Mouse (Mus musculus): Measurements from ENCODE around the gene Alpl. TPM values are rescaled to one million over a fixed set of nuclear protein-coding genes. Genes with fewer than 3 reads are reported as not detected.
A peak's percentile ranks its signal among the peaks of the same experiment; 100 is the strongest.

Alpl gene
- polyA plus RNA-seq, 1 experiment, result 569 TPM

DNA sequence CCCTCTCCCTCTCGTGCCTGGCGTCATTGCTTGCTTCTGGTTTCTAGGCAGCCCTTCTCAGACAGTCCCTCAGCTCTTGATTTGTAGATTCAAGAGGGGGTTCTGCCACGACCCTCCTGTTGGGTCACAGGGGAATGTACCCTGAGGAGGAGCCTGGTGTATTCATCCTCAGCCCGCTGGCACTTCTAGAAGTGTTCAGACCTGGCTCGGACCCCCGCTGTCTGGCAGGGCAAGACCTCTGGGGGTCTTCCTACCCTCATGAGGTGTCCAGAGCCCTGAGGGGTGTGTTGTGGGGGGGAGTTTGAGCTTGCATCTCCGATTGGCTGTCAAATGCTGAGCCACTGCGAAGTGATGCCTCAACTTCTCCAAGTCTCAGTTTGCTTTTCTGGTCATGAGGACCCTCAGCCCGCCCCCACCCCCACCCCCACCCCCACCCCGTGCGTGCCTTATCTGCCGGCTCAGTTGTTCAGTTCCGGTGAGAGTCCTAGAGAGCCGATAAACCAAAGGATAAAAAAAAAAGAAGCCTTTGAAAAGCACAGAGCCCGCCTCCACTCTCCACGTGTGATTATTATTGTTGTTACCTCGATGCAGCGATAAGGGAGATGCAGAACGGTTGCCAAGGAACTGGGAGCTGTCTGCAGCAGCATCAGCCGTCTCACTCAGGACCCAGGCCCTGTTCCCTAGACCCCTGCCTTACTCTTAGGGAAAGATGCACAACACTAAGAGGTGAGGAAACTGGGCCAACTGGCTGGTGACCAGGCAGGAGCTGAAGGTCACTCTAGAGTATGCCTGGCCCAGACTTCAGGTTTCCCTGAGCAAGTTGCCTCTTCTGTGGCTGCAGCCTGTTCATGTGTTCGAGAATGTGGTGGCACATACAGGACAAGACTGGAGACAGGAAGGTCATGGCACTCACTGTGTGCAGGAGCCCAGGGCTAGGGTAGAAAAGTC, 96.6 kb downstream of the Alpl start:
- peak overlapping the region; percentile 96; the same call in 1 of the 2 replicates for H3K27ac ChIP-seq (ENCODE audit: insufficient read depth, low read depth, low read length)

GRCm38 (mm10) chr4:137698076-137698985, 97.9 kb downstream of the Alpl start:
- Histone ChIP-seq H3K4me3 (ENCODE audit: insufficient read depth, low read depth, low read length) (no peak overlapping the region), H3K27me3 (replicated peaks; ENCODE audit: control insufficient read depth, insufficient read depth, low read length) (no peaks in the 10 kb centered on the region), H3K27ac (ENCODE audit: insufficient read depth, low read depth, low read length) (peak overlapping the region; percentile 96), H3K4me1 (ENCODE audit: control insufficient read depth, insufficient read depth, low read length) (peaks cover 6% of the 10 kb centered on the region), H3K36me3 (ENCODE audit: control insufficient read depth, insufficient read depth, low read length) (no peaks in the 10 kb centered on the region)
- peak; percentile 77 for DNase-seq
- TF ChIP-seq POLR2A (IDR thresholded peaks at IDR 0.05; ENCODE audit: low read depth, low read length) (no peak), CTCF (conservative IDR thresholded peaks at IDR 0.05; ENCODE audit: insufficient read depth, insufficient read length, low read depth, low read length) (no peak)
- WGBS, result 39% methylated on average over 7 of the region's 7 CpGs

More for the DNA sequence above, 96.6 kb downstream of the Alpl start:
- TF ChIP-seq CTCF (conservative IDR thresholded peaks at IDR 0.05; ENCODE audit: insufficient read depth, insufficient read length, low read depth, low read length), result no peak
- TF ChIP-seq POLR2A (IDR thresholded peaks at IDR 0.05; ENCODE audit: low read depth, low read length), result no peak
- 60% methylated on average over 21 of the region's 21 CpGs for WGBS
- DNase-seq, result peak; percentile 62
- Histone ChIP-seq H3K4me1 (ENCODE audit: control insufficient read depth, insufficient read depth, low read length) (peaks cover 6% of the 10 kb centered on the region), H3K4me3 (ENCODE audit: insufficient read depth, low read depth, low read length) (no peak overlapping the region), H3K27me3 (replicated peaks; ENCODE audit: control insufficient read depth, insufficient read depth, low read length) (no peaks in the 10 kb centered on the region), H3K36me3 (ENCODE audit: control insufficient read depth, insufficient read depth, low read length) (no peaks in the 10 kb centered on the region)

DNA sequence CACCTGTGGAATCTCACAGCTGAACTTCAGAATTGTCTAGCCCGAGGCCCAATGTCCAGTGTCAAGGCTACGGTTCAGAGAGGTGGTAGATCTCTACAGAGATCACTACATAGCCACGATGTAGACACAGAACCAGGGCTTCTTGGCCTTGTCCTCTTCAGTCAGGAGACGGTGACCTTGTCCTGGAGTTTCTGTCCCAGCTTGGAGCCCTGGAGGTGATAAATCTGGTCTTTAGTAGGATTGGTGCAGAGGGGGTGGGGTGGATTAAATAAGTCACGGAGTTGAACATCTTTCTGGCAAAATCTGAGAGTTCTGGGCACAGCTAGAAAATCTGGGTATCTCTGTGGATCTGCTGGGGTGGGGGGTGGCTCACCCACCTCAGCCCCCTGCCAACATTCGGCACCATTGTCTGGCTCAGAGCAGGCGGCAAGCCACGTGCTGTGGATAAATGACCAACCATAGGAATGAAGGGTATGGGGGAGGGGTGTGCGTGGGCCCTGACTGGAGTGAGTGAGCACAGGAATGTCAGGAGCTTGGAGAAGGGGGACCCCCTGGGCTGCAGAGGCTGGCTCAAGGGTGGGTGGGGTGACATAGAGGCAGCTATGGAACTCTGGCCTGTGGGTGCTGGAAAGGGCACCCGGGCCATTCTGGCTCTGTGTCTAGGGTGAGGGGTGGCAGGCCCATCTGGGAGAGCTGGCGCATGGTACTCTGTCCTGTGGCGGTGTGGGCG, 98.9 kb downstream of the Alpl start:
- H3K4me3 ChIP-seq (ENCODE audit: insufficient read depth, low read depth, low read length), result no peak overlapping the region
- WGBS, result 53% methylated on average over 13 of the region's 13 CpGs
- H3K27me3 ChIP-seq (replicated peaks; ENCODE audit: control insufficient read depth, insufficient read depth, low read length), result no peaks in the 10 kb centered on the region
- peak overlapping the region; percentile 96 for H3K27ac ChIP-seq (ENCODE audit: insufficient read depth, low read depth, low read length)
- H3K36me3 ChIP-seq (ENCODE audit: control insufficient read depth, insufficient read depth, low read length), result no peaks in the 10 kb centered on the region
- TF ChIP-seq CTCF (conservative IDR thresholded peaks at IDR 0.05; ENCODE audit: insufficient read depth, insufficient read length, low read depth, low read length) (no peak), POLR2A (IDR thresholded peaks at IDR 0.05; ENCODE audit: low read depth, low read length) (no peak)
- peak; percentile 84 for DNase-seq
- peaks cover 6% of the 10 kb centered on the region for H3K4me1 ChIP-seq (ENCODE audit: control insufficient read depth, insufficient read depth, low read length)

DNA sequence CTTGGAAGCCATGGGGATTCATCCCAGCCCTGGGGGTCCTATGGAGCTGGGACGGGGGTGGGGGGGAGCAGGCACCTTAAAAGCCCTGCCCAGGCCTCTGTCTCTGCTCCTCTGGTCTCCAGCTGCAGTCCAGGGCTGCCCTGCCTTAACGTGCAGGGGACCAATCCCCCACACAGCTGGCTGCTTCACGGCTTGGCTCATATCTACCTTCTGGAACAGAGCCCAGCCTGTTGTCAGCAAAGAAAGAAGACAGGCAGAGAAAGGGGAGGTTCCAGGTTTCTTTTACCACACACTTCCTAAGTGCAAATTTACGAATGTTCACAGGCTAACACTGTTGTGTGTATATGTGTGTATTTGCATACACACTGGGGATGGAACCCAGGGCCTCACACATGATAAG, 100.3 kb downstream of the Alpl start:
- H3K4me3 ChIP-seq (ENCODE audit: insufficient read depth, low read depth, low read length), result no peak overlapping the region
- peak overlapping the region; percentile 18; the same call in 1 of the 2 replicates for H3K27ac ChIP-seq (ENCODE audit: insufficient read depth, low read depth, low read length)
- DNase-seq, result peak; percentile 58
- peaks cover 2% of the 10 kb centered on the region; the same call in 1 of the 2 replicates for H3K4me1 ChIP-seq (ENCODE audit: control insufficient read depth, insufficient read depth, low read length)
- TF ChIP-seq POLR2A (IDR thresholded peaks at IDR 0.05; ENCODE audit: low read depth, low read length) (no peak), CTCF (conservative IDR thresholded peaks at IDR 0.05; ENCODE audit: insufficient read depth, insufficient read length, low read depth, low read length) (no peak)
- H3K36me3 ChIP-seq (ENCODE audit: control insufficient read depth, insufficient read depth, low read length), result no peaks in the 10 kb centered on the region
- WGBS, result 17% methylated on average over 4 of the region's 4 CpGs
- no peaks in the 10 kb centered on the region for H3K27me3 ChIP-seq (replicated peaks; ENCODE audit: control insufficient read depth, insufficient read depth, low read length)

DNA sequence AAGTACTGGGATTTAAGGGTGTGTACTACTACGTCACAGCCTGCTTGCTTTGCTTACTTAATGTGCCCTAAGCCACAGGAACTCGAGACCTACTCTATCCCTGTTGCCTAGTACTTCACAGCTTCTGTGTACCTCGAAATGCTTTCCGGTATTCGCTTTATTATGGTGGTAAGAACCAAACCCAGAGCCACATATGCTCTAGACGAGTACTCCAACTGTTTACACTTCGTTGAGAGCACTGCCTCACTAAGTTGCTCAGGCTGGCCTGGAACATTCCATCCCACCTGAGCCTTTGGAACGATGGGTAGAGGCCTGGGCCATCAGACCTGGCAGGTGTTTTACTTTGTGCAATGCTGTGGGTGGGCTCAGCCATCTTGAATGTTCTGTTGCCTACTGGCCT, 100.9 kb downstream of the Alpl start:
- 72% methylated on average over 8 of the region's 8 CpGs for WGBS
- Histone ChIP-seq H3K4me3 (ENCODE audit: insufficient read depth, low read depth, low read length) (no peak overlapping the region), H3K27ac (ENCODE audit: insufficient read depth, low read depth, low read length) (no peak overlapping the region), H3K27me3 (replicated peaks; ENCODE audit: control insufficient read depth, insufficient read depth, low read length) (no peaks in the 10 kb centered on the region), H3K4me1 (ENCODE audit: control insufficient read depth, insufficient read depth, low read length) (peaks cover 2% of the 10 kb centered on the region; the same call in 1 of the 2 replicates), H3K36me3 (ENCODE audit: control insufficient read depth, insufficient read depth, low read length) (no peaks in the 10 kb centered on the region)
- DNase-seq, result no peak
- TF ChIP-seq POLR2A (IDR thresholded peaks at IDR 0.05; ENCODE audit: low read depth, low read length) (no peak), CTCF (conservative IDR thresholded peaks at IDR 0.05; ENCODE audit: insufficient read depth, insufficient read length, low read depth, low read length) (no peak)

DNA sequence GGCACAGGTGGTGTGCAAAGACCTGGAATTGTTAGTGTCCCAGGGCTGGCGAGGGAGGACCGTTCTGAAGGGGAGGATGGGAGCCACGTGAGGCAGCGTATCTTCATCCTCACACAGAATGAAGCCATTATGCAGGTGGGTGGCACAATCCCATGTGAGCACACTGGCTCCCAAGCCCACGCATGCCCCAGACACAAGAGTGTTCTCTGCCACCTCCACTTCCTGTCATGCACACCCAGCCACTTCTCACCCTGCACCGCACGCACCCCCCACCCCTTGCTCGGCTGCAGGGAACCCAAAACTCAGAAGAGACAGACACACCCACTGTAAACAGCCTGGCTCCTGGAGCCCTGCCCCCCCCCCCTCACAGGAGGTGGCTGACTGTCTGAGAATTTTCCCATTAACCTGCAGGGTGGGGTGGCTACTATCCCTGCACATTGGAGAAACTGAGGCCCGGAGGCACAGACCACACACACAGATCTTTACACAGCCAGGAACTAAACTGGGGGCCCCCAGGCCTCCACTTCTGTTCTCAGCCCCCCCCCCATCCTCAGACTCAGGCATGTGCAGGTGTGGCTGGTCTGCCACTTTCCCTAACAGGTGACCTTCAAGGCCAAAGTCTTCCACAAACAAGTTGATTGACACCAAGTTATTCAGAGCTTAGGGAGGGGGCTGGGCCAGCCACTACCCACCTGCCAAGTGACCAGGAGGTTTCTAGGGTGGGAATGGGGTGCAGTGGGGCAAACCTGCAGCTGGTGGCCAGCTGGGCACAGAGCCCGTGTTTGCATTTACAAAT, 103.9 kb downstream of the Alpl start:
- DNase-seq, result peak; percentile 48
- WGBS, result 66% methylated on average over 10 of the region's 10 CpGs
- Histone ChIP-seq H3K27ac (ENCODE audit: insufficient read depth, low read depth, low read length) (peak overlapping the region; percentile 73; the same call in 1 of the 2 replicates), H3K27me3 (replicated peaks; ENCODE audit: control insufficient read depth, insufficient read depth, low read length) (no peaks in the 10 kb centered on the region), H3K4me3 (ENCODE audit: insufficient read depth, low read depth, low read length) (no peak overlapping the region), H3K36me3 (ENCODE audit: control insufficient read depth, insufficient read depth, low read length) (no peaks in the 10 kb centered on the region), H3K4me1 (ENCODE audit: control insufficient read depth, insufficient read depth, low read length) (0 out of 2 replicates have a peak, but pooled peaks cover 1% of the 10 kb centered on the region)
- TF ChIP-seq CTCF (conservative IDR thresholded peaks at IDR 0.05; ENCODE audit: insufficient read depth, insufficient read length, low read depth, low read length), result no peak

Other genes starting within 250 kb of the Alpl start
- gene Ldlrad2, start 221.8 kb downstream of the Alpl start, polyA plus RNA-seq (2012; rRNA removed), result not detected in 2 replicates
- 38.6 and 39.5 TPM in 2 replicates for gene Usp48, start 202.6 kb downstream of the Alpl start, polyA plus RNA-seq (2012; rRNA removed)
- 213 and 248 TPM in 2 replicates for gene Rap1gap, start 131.7 kb downstream of the Alpl start, polyA plus RNA-seq (2012; rRNA removed)
- gene Ece1, start 65.9 kb upstream of the Alpl start, polyA plus RNA-seq (2012; rRNA removed), result 30.7 and 33.7 TPM in 2 replicates
- 53.5 and 54.0 TPM in 2 replicates for gene Eif4g3, start 196.6 kb upstream of the Alpl start, polyA plus RNA-seq (2012; rRNA removed)

Data from kidney, adult 2 months (tissue).